ENCODE assay signal across 21 mouse cellular contexts in the genomic region with DNA sequence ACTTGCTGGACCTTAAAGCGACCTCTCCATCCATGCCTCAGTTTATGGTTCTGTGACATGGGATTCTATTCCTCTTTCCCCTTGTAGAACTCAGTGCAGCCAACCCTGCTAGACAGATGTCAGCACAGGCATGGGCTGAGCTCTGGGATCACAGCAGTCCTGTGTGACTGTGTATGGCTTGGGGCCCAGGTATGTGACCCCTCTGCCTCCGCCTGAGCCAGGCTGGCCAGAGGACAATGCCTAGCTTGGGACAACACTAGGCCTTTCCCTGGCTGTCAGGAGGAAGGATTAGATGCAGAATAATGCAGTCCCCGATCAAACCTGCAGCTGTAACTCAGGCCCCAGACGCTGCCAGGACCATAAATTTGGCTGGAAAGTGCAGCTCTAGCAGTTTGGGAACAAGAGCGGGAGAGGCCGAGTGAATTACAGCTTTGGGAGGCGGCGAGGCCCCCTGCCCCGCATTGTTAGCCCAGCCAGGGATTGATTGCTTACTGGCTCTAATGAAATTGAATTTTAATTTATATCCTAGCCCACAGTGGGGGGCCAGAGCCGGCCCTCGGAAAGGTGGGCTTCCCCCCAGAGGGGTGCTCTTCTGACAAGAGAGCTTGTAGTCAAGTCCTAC. TPM values are rescaled to one million over a fixed set of nuclear protein-coding genes. Genes with fewer than 3 reads are reported as not detected.
DNase-seq lines count a peak whose midpoint lies in the region; ATAC-seq and TF ChIP-seq lines count a peak whose summit lies in the region.
"Had no signal": no experiment of that assay in that cellular context is flagged by ENCODE, and none has a peak within 500 bp of the region (broad histone marks: within the 10 kb centered on the region; RNA-seq: fewer than 3 reads in every experiment).

No protein-coding gene starts in this region.

- TF ChIP-seq EP300 in stomach, postnatal 0 days (optimal IDR thresholded peaks at IDR 0.05): no peak

- no peak overlapping the region for H3K4me2 ChIP-seq in midbrain, embryonic 15.5 days
- H3K4me2 ChIP-seq in stomach, postnatal 0 days (replicated peaks; ENCODE audit: low read depth): no peak overlapping the region
- H3K4me2 ChIP-seq: forebrain, embryonic 15.5 days; limb, embryonic 13.5 days; stomach, embryonic 15.5 days had no signal

- TF ChIP-seq CTCF in stomach, postnatal 0 days (IDR thresholded peaks at IDR 0.05; ENCODE audit: low read depth): no peak

- H3K9me3 ChIP-seq in midbrain, embryonic 10.5 days (replicated peaks): peaks cover 7% of the 10 kb centered on the region; the same call in 1 of the 2 replicates
- no peaks in the 10 kb centered on the region for H3K9me3 ChIP-seq in midbrain, embryonic 15.5 days
- H3K9me3 ChIP-seq in stomach, postnatal 0 days (ENCODE audit: control insufficient read depth, low read length): no peaks in the 10 kb centered on the region
- H3K9me3 ChIP-seq: forebrain, embryonic 15.5 days; stomach, embryonic 15.5 days had no signal

- H3K9ac ChIP-seq in midbrain, embryonic 15.5 days: no peak overlapping the region
- H3K9ac ChIP-seq in stomach, postnatal 0 days (ENCODE audit: low read length): 0 out of 2 replicates have a peak overlapping the region, but pooled peaks have one; percentile 23
- H3K9ac ChIP-seq: forebrain, embryonic 15.5 days; limb, embryonic 13.5 days; liver, embryonic 14.5 days; stomach, embryonic 15.5 days had no signal

- WGBS in midbrain, embryonic 10.5 days: 65% methylated on average over 11 of the region's 11 CpGs
- 47% methylated on average over 11 of the region's 11 CpGs for WGBS in midbrain, embryonic 15.5 days
- WGBS in stomach, postnatal 0 days: 55% methylated on average over 11 of the region's 11 CpGs

- no peak for ATAC-seq in midbrain, embryonic 15.5 days (replicated peaks)
- no peak for ATAC-seq in stomach, postnatal 0 days (ENCODE audit: low FRiP score, low TSS enrichment)
- ATAC-seq: forebrain, embryonic 15.5 days; inflammation-experienced regulatory T-cells, adult 6 months; Patski had no signal

- H3K4me3 ChIP-seq in midbrain, embryonic 10.5 days: no peak overlapping the region
- H3K4me3 ChIP-seq in midbrain, embryonic 15.5 days: no peak overlapping the region
- no peak overlapping the region for H3K4me3 ChIP-seq in stomach, postnatal 0 days (ENCODE audit: low read depth, low read length)
- H3K4me3 ChIP-seq: forebrain, embryonic 15.5 days; limb, embryonic 13.5 days; stomach, embryonic 15.5 days had no signal

- H3K4me1 ChIP-seq in midbrain, embryonic 10.5 days: peaks cover 18% of the 10 kb centered on the region
- no peaks in the 10 kb centered on the region for H3K4me1 ChIP-seq in midbrain, embryonic 15.5 days
- no peaks in the 10 kb centered on the region for H3K4me1 ChIP-seq in stomach, postnatal 0 days (replicated peaks; ENCODE audit: control insufficient read depth, insufficient read depth)
- H3K4me1 ChIP-seq: stomach, embryonic 15.5 days had no signal

- H3K36me3 ChIP-seq in midbrain, embryonic 10.5 days: no peaks in the 10 kb centered on the region
- no peaks in the 10 kb centered on the region for H3K36me3 ChIP-seq in midbrain, embryonic 15.5 days (replicated peaks)
- no peaks in the 10 kb centered on the region for H3K36me3 ChIP-seq in stomach, postnatal 0 days (ENCODE audit: control insufficient read depth, insufficient read depth, low read length)
- H3K36me3 ChIP-seq: forebrain, embryonic 15.5 days; limb, embryonic 13.5 days; stomach, embryonic 15.5 days had no signal

- H3K27ac ChIP-seq in midbrain, embryonic 10.5 days (replicated peaks): peak overlapping the region; percentile 61
- H3K27ac ChIP-seq in midbrain, embryonic 15.5 days: no peak overlapping the region
- H3K27ac ChIP-seq in stomach, postnatal 0 days (replicated peaks): no peak overlapping the region
- H3K27ac ChIP-seq: forebrain, embryonic 15.5 days; limb, embryonic 13.5 days; liver, embryonic 14.5 days; macrophage; stomach, embryonic 15.5 days had no signal

- H3K27me3 ChIP-seq in midbrain, embryonic 10.5 days (ENCODE audit: low read depth, poor library complexity, severe bottlenecking): no peaks in the 10 kb centered on the region
- H3K27me3 ChIP-seq in midbrain, embryonic 15.5 days (replicated peaks): no peaks in the 10 kb centered on the region
- H3K27me3 ChIP-seq in stomach, postnatal 0 days (ENCODE audit: control insufficient read depth, insufficient read depth, low read length): no peaks in the 10 kb centered on the region
- H3K27me3 ChIP-seq: forebrain, embryonic 15.5 days; limb, embryonic 13.5 days; stomach, embryonic 15.5 days had no signal

- DNase-seq in embryo, embryonic 10 days (ENCODE audit: low spot score): peak; percentile 31
- DNase-seq in embryo, embryonic 9.5 days (ENCODE audit: extremely low spot score): no peak
- DNase-seq in midbrain, embryonic 10.5 days (ENCODE audit: low spot score): no peak
- peak; percentile 66 for DNase-seq in mesoderm, embryonic 11.5 days (ENCODE audit: low read depth, low spot score)
- DNase-seq in stomach, postnatal 0 days (ENCODE audit: low spot score): no peak
- no peak for DNase-seq in spleen, postnatal 14 days (ENCODE audit: low spot score in 2 of 2)
- no peak for DNase-seq in cerebellum, adult 8-10 months
- DNase-seq: adrenal gland, adult 8-10 months; cerebellum, adult 9-11 months; kidney, adult 2 months; kidney, postnatal 4 days; midbrain, embryonic 14.5 days; right cerebral cortex, postnatal 25 days had no signal

RNA-seq across cellular contexts. Expression of a gene that starts 25.8 kb away (rescaled TPM):
- polyA plus RNA-seq in midbrain, embryonic 10.5 days (2016; fragmentation: Nextera tagmentation; extraction: Ambion mirVana): 7.7 and 8.0 TPM in 2 replicates
- 49.8 and 63.1 TPM in 2 replicates for polyA plus RNA-seq in midbrain, embryonic 15.5 days (2015; fragmentation: Nextera tagmentation; extraction: Ambion mirVana)
- 19.6 and 24.8 TPM in 2 replicates for polyA plus RNA-seq in stomach, postnatal 0 days (2015; fragmentation: Nextera tagmentation; extraction: Ambion mirVana)

Comparison
In these comparisons a context has a peak if more than half of its experiments do, and no peak if none do; other contexts are left out.
1. DNase-seq: peak in embryo, embryonic 10 days (single experiment) and mesoderm, embryonic 11.5 days (single experiment); none in embryo, embryonic 9.5 days (single experiment), midbrain, embryonic 10.5 days (single experiment), stomach, postnatal 0 days (single experiment), spleen, postnatal 14 days (0 of 2) and cerebellum, adult 8-10 months (single experiment).